Mouse (Mus musculus) erythroblast, adult 5-6 weeks (primary cell): ENCODE data around the gene Pip4k2c. TPM values are rescaled to one million over a fixed set of nuclear protein-coding genes. Genes with fewer than 3 reads are reported as not detected.
A peak's percentile ranks its signal among the peaks of the same experiment; 100 is the strongest.

Experiments
- ATAC-seq: replicated peaks from 2 replicates; pipeline ENCODE4 v1.8.0; 2016; ENCODE audit warnings: moderate number of reproducible peaks, mild to moderate bottlenecking, moderate TSS enrichment, inconsistent platforms; ENCODE audit not compliant: poor library complexity, low FRiP score, severe bottlenecking
- total RNA-seq, 2 experiments: library from RNA; stranded (forward) in 1 of 2; stranded (reverse) in 1 of 2; fragments of 150-400 nt in 1 of 2; fragments of 200-764, 138-1000 nt in 1 of 2; gene quantifications; 2 replicates each; pipeline versions ENCODE4 v1.2.3 to v1.2.4; 2015 to 2017; ENCODE audit warnings: low replicate concordance in 2 of 2

Pip4k2c gene
- total RNA-seq (2015; ENCODE audit: low replicate concordance), result 11.3 and 13.3 TPM in 2 replicates
- 19.6 and 25.6 TPM in 2 replicates for total RNA-seq (2017; ENCODE audit: low replicate concordance)

DNA sequence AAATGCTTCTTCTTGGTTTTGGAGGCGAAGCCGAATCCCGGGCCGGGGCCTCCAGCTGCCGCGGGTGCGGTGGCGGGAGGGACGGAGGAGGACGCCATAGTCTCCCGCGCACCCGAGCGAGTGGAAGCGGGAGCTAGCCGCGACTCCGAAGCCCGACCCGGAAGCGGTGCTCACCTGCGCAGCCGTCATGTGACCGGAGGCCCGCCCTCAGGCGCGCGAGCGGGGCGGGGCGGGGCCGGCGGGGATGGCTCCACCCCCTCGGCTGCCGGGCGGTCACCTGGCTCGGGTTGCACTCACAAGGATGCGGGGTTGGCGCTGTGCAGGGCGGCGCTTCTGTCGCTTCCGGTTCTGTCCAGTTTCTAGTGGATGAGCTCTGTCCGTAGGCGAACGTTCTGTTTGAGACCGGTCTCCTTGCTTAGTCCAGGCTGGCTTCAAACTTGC, at the start of gene Pip4k2c:
Pip4k2c (minus strand) TSS at position 172 of the 441 bp plus-strand sequence.
- ATAC-seq, result peak; percentile 90

GRCm38 (mm10) chr10:127258489-127258888, 47.1 kb upstream of the Pip4k2c start:
- ATAC-seq, result no peak

DNA sequence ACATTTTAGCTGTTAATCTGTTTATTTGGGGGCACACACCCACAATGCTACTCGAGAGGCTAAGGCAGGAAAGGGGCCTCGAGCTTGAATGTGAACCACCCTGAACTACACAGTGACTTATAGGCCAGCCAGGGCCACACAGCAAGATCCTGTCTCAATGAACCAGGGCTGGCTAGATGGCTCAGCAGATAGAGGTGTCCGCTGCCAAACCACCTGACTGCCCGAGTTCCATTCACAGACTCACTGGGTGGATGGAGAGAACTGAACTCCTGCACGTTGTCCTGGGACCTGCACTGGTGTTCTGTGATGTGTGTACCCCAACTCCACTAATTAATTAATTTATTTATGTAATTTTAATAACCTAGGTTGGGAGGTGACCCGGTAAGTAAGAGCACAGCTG, 46.4 kb upstream of the Pip4k2c start:
- ATAC-seq, result no peak

DNA sequence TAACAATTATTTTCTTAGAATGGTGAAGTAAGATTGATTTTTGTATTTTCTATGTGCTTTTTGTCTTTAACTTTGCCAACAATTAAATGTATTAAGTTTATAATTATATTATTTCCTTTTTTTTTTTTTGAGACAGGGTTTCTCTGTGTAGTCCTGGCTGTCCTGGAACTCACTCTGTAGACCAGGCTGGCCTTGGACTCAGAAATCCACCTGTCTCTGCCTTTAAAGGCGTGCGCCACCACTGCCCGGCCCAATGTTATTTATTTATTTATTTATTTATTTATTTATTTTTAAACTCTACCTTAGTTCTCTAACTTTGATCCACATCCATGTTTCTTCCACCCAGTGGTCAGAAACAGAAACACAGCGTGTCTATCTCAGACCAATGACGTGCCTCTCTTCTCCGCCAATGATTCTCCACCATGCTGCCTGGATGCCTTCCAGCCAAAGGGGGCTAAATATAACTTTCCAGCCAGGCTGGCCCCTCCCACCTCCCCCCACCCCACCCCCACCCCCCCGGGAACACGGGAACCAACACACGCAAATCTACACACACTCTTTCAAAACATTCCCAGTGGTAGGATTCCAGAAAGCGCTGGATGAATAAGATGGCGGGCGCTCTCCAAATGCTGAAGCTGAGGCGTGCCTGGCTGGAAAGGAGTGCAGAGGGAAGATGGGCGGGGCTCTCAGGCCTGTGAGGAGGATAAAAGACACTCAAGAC, 44.4 kb upstream of the Pip4k2c start:
- no peak for ATAC-seq

GRCm38 (mm10) chr10:127250810-127251209, 39.4 kb upstream of the Pip4k2c start:
- no peak for ATAC-seq

GRCm38 (mm10) chr10:127238241-127238824, 26.9 kb upstream of the Pip4k2c start:
- no peak for ATAC-seq

GRCm38 (mm10) chr10:127236541-127236940, 25.2 kb upstream of the Pip4k2c start:
- ATAC-seq, result no peak

DNA sequence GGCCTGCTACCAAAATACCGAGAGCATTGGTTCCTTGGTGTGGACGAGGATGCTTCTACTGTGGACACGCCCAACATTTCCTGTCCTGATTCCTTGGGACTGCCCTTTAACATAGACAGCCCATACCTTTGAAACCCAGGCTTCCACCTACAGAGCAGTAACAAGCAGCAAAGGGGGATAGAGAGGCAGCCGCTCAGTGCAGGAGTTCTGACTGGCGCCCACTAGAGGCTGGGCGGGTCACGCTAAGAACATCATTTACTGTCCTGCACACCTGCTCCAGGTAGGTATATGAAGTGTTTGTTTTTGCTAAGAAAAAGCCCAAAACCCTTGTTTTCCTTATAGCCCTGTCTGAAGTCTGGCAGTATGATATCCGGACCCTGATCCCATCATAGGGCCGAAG, 21.8 kb upstream of the Pip4k2c start:
- no peak for ATAC-seq

DNA sequence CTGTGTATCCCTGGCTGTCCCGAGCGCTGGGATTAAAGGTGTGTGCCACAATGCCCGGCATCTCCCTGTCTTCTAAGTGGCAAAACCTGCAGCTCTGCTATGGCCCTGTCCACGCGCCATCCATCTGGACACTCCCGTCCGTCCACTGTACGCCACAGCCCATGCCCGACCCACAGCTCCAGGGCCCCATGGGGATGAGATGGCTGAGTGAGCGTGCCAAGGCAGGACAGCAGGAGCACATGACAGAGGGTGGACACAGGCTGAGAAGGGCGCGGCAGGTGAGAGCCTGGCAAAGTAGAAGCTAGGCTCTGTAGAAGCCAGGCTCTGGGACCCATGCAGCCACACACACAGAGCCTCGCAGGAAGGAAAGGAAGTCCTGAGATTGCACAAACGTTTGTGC, 20.4 kb upstream of the Pip4k2c start:
- no peak for ATAC-seq

DNA sequence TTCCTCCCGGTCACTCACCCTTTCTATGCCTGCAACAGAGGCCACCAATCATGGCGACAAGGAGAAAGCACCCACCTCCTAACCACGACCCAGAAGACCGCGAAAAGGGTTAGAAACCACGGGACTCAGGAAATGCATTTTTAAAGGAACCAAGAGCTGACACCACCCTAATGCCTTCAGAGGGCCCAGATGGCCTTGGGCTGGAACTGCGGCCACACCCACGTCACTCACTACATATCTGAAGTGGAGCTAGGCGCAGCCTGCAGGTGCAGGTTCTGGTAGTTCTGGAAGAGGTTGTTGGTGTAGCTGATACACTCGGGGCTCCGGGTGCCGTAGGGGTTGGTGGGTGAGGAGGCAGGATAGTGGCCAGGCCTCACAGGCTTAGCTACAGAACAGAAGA, 19.3 kb upstream of the Pip4k2c start:
- ATAC-seq, result no peak

DNA sequence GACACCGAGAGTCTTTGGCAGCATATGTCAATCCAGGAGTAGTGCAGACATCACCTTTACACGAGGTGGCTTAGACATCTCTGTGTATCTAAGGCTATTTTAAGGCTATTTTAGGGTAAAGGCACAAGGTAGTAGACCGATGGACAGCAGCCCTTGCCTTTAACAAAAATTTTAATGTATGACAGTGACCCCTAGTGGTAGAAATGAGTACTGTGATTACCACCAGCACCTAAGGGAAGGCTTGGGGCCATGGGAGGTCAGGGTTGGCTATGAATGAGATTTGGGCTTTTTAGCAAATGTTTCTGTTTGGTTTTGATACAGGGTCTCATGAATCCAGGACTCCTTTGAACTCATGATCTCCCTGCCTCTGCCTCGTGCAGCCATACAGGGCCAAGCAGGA, 17.5 kb upstream of the Pip4k2c start:
- ATAC-seq, result peak; percentile 83

GRCm38 (mm10) chr10:127227163-127227562, 15.8 kb upstream of the Pip4k2c start:
- ATAC-seq, result no peak

- 0 out of 2 replicates have a peak, but pooled peaks have one; percentile 24 for ATAC-seq
Measured at GRCm38 (mm10) chr10:127226318-127226895, 15.0 kb upstream of the Pip4k2c start.

DNA sequence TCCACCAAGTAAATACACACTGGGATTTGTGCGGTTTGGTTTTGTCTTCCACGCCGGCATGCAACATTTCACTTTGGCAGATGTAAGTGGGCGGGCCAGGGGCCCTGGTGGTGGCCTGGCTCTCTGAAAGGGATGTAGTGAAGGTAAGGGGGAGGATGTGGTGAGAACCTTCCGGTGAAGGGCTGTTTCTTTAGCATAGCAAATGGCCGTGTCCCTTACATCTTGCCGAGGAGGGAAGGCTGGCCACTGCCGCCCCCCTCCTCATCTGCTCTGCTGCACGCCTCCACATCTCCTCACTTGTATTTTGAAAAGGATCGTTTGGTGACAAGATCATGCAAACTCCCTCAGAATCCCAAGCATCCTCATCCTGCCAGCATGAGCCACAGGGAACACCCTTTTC, 14.3 kb upstream of the Pip4k2c start:
- ATAC-seq, result no peak

DNA sequence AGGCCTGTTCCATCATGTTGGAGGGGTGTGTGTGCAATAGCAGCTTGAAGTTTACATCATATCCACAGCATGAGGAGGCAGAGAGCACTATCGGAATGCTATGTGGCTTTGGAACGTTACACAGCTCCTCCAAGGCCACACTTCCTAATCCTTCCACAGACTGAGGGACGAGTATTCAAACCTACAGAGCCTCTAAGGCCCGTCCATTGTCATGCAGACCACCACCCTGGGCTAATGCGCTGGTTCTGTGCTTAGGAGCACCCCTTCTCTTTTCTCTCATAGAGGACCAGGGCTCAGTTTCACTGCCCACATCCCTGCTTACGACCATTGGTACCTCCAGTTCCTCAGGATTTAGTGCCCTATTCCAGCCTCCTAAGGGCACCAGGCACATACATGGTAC, 13.8 kb upstream of the Pip4k2c start:
- ATAC-seq, result no peak

DNA sequence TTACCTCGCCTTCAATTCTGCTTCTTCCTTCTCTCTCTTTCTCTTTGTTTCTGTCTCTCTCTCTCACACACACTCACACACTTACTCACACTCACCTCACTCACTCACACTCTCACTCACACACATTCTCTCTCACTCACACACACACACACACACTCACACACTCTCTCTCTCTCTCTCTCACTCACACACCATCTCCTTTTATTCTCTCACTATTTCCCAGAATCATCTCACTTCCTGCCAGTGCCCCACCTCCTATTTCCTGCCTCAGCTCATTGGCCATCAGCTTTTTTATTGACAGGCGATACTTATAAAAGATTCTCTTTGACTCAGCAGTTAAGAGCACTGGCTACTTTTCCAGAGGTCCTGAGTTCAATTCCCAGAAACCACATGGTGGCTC, 7.0 kb upstream of the Pip4k2c start:
- ATAC-seq, result no peak

DNA sequence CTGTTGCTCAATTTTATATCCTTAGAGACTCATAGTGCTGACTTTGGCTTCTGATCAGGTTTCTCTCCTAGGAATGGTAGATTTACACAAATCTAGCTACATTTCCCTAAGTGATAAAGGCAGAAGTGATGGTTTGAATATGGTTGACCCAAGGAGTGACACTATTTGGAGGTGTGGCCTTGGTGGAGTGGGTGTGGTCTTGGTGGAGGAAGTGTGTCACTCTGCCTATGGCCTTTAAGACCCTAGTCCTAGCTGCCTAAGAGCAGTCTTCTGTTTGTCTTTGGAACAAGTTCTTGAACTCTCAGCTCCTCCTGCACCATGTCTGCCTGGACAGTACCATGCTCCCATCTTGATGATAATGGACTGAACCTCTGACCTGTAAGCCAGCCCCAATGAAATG, 5.8 kb upstream of the Pip4k2c start:
- ATAC-seq, result no peak

DNA sequence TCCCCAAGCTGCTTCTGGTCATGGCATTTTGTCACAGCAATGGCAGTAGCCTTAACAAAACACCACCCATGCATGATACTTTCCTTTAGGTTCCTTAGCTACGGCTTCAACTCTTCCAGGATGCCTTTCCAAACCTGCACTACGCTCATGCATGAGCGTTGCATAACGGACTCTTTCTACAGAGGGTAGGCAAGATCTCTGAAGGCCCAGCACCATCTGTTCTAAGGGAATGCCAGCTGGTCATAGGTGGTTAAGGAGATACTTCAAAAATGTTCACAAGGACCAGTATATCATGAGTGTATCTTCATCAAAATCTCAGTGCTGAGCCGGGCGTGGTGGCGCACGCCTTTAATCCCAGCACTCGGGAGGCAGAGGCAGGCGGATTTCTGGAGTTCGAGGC, 5.1 kb upstream of the Pip4k2c start:
- no peak for ATAC-seq

- no peak for ATAC-seq
Measured at GRCm38 (mm10) chr10:127214422-127214803, 3.0 kb upstream of the Pip4k2c start.

DNA sequence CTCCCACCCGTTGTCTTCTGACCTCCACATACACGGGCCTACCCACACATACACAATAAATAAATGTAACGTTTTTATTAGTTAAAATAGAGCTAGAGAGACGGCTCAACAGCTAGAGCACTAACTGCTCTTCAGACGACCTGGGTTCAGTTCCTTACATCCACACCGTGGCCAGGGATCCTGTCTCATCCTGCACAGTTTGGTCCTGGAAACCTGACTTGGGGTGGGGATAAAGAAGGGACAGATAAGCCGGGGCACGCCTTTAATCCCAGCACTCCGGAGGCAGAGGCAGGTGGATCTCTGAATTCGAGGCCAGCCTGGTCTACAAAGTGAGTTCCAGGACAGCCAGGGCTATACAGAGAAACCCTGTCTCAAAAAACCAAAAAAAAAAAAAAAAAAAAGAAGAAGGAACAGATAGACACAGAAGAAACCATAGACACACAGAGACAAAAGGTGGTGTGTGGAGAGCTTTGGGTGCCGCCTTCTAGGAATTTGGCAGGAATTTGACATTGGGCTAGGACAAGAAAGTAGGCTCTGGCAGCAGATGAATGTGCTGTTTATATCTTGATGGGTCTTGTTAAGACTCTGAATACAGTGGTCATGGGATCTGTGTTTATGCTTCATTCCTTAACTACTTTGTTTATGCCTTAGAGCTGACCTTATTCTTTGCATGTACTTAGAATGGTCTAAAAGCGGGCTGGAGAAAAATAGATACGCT, 2.5 kb upstream of the Pip4k2c start:
- no peak for ATAC-seq

DNA sequence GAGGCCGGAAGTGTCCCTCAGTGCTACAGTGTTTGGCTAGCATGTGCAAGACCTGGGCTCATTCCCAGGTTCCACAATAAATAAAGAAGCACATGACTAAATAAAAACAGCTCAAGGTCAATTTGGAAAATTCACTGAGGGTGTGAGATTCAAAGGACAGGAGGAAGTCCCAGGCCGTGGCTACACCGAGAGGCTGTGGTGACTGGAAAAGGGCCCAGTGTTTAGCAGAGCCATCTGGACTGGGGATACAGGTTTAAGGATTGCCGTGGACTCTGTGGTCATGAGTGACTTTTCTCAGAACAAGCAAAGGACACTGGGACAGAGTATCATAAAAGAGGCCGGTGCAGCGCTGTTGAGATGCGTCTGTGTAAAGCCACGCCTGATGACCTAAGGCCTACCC, 1.9 kb upstream of the Pip4k2c start:
- ATAC-seq, result no peak
